Mouse (Mus musculus): ENCODE results near the gene Pmel.

The Pmel gene

GRCm38 (mm10) chr10:128703895-128704294, at the start of gene Pmel:
Gene Pmel (plus strand): TSS chr10:128704195.
- DNase-seq (ENCODE audit: low spot score in 2 of 2) = no peak

GRCm38 (mm10) chr10:128655254-128655653, 48.7 kb upstream of the Pmel start:
- no peak for DNase-seq (ENCODE audit: low spot score in 2 of 2)

GRCm38 (mm10) chr10:128656731-128657130, 47.3 kb upstream of the Pmel start:
- DNase-seq (ENCODE audit: low spot score in 2 of 2) = no peak

GRCm38 (mm10) chr10:128657844-128658243, 46.2 kb upstream of the Pmel start:
- DNase-seq (ENCODE audit: low spot score in 2 of 2) = no peak

GRCm38 (mm10) chr10:128659490-128659889, 44.5 kb upstream of the Pmel start:
- no peak for DNase-seq (ENCODE audit: low spot score in 2 of 2)

- DNase-seq (ENCODE audit: low spot score in 2 of 2) = no peak
These were observed 41.5 kb upstream of the Pmel start for GRCm38 (mm10) chr10:128662465-128662864.

- no peak for DNase-seq (ENCODE audit: low spot score in 2 of 2)
These were observed 40.4 kb upstream of the Pmel start for GRCm38 (mm10) chr10:128663441-128664220.

GRCm38 (mm10) chr10:128664808-128665207, 39.2 kb upstream of the Pmel start:
- DNase-seq (ENCODE audit: low spot score in 2 of 2) = no peak

GRCm38 (mm10) chr10:128665307-128665706, 38.7 kb upstream of the Pmel start:
- DNase-seq (ENCODE audit: low spot score in 2 of 2) = no peak

GRCm38 (mm10) chr10:128665806-128666205, 38.2 kb upstream of the Pmel start:
- DNase-seq (ENCODE audit: low spot score in 2 of 2) = no peak

GRCm38 (mm10) chr10:128668790-128669672, 35.0 kb upstream of the Pmel start:
- DNase-seq (ENCODE audit: low spot score in 2 of 2) = peak; percentile 52 to 68

GRCm38 (mm10) chr10:128671148-128671547, 32.8 kb upstream of the Pmel start:
- DNase-seq (ENCODE audit: low spot score in 2 of 2) = no peak

GRCm38 (mm10) chr10:128673763-128674468, 30.1 kb upstream of the Pmel start, which contains the start of gene Suox:
Gene Suox (minus strand): TSS chr10:128674073.
- peak; percentile 70 to 80 for DNase-seq (ENCODE audit: low spot score in 2 of 2)

GRCm38 (mm10) chr10:128674469-128675008, 29.5 kb upstream of the Pmel start:
- DNase-seq (ENCODE audit: low spot score in 2 of 2) = no peak

GRCm38 (mm10) chr10:128695411-128695991, 8.5 kb upstream of the Pmel start:
- DNase-seq (ENCODE audit: low spot score in 2 of 2) = no peak

- peak; percentile 100 for DNase-seq (ENCODE audit: low spot score in 2 of 2)
These were observed 7.8 kb upstream of the Pmel start, which contains the start of gene Rab5b for GRCm38 (mm10) chr10:128695992-128696807. Gene Rab5b (minus strand): TSS chr10:128696264.

GRCm38 (mm10) chr10:128697072-128697725, 6.8 kb upstream of the Pmel start:
- no peak for DNase-seq (ENCODE audit: low spot score in 2 of 2)

GRCm38 (mm10) chr10:128699006-128699405, 5.0 kb upstream of the Pmel start:
- DNase-seq (ENCODE audit: low spot score in 2 of 2) = no peak

- no peak for DNase-seq (ENCODE audit: low spot score in 2 of 2)
These were observed 4.4 kb upstream of the Pmel start for GRCm38 (mm10) chr10:128699611-128700010.

- DNase-seq (ENCODE audit: low spot score in 2 of 2) = no peak
These were observed 3.3 kb upstream of the Pmel start for GRCm38 (mm10) chr10:128700712-128701111.

Measured in right cerebral cortex, postnatal 36 days (tissue).